Comparison of ENCODE assay signal across 23 mouse cellular contexts in the genomic region with DNA sequence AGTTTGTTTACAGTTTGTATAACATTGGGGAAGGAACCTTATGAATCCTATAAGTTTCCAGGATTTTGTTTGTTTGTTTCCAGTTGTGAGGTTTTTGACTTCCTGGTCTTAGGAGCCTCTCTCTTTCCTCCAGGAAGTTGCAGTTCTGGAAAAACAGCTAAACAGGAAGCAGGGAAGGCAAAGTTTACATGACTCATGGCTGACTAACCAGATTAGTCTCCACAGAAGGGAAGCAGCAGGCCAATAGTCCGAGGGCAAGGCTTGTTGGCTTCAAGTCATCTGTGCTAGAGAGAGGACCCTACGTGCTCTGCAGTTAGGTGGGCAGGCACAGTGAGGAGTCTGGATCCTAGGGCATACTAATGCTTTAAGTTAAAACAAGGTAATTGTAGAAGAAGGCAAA. TPM values are rescaled to one million over a fixed set of nuclear protein-coding genes. Genes with fewer than 3 reads are reported as not detected.
DNase-seq lines count a peak whose midpoint lies in the region; ATAC-seq lines count a peak whose summit lies in the region.
"Had no signal": no experiment of that assay in that cellular context is flagged by ENCODE, and none has a peak within 500 bp of the region (broad histone marks: within the 10 kb centered on the region; RNA-seq: fewer than 3 reads in every experiment).

No protein-coding gene starts in this region.

- no peaks in the 10 kb centered on the region for H3K9me3 ChIP-seq in liver, embryonic 16.5 days (replicated peaks; ENCODE audit: control insufficient read depth, low read length)
- no peaks in the 10 kb centered on the region for H3K9me3 ChIP-seq in liver, embryonic 11.5 days (ENCODE audit: control insufficient read depth, low read length)
- H3K9me3 ChIP-seq: embryonic facial prominence, embryonic 12.5 days; forebrain, embryonic 15.5 days had no signal

- H3K79me2 ChIP-seq in macrophage (ENCODE audit: inconsistent target), result no peaks in the 10 kb centered on the region

- WGBS in liver, embryonic 16.5 days (ENCODE audit: insufficient replicate concordance), result 18% methylated on average over 2 of the region's 2 CpGs
- WGBS in liver, embryonic 11.5 days, result 46% methylated on average over 2 of the region's 2 CpGs
- WGBS in macrophage (ENCODE audit: missing documents), result 13% methylated on average over 2 of the region's 2 CpGs

- H3K4me1 ChIP-seq in liver, embryonic 16.5 days (ENCODE audit: control insufficient read depth, low read depth, low read length), result no peaks in the 10 kb centered on the region
- no peaks in the 10 kb centered on the region for H3K4me1 ChIP-seq in liver, embryonic 11.5 days (replicated peaks; ENCODE audit: control insufficient read depth, insufficient read depth, low read length)
- H3K4me1 ChIP-seq: embryonic facial prominence, embryonic 12.5 days; forebrain, embryonic 15.5 days had no signal

- DNase-seq in liver, embryonic 11.5 days (ENCODE audit: low spot score), result no peak
- peak; percentile 84 for DNase-seq in 3T3-L1 (ENCODE audit: low read depth, low spot score)
- DNase-seq in NIH3T3 (ENCODE audit: low read depth), result peak; percentile 70
- DNase-seq in urinary bladder, postnatal 14 days (ENCODE audit: low spot score), result no peak
- DNase-seq in T-cell, adult 2 months (ENCODE audit: low spot score), result no peak
- DNase-seq: adrenal gland, postnatal 36 days; cerebellum, adult 2 months; gastrocnemius, postnatal 36 days; heart, postnatal 10 days; kidney, adult 8-10 months; kidney, postnatal 25 days; left cerebral cortex, postnatal 4 days; midbrain, embryonic 14.5 days; right cerebral cortex, postnatal 14 days; spleen, adult 18-20 months; thymus, adult 18-20 months had no signal

- no peak overlapping the region for H3K9ac ChIP-seq in liver, embryonic 16.5 days (ENCODE audit: low read depth, low read length)
- no peak overlapping the region for H3K9ac ChIP-seq in liver, embryonic 11.5 days (ENCODE audit: low read depth, low read length)
- H3K9ac ChIP-seq: embryonic facial prominence, embryonic 12.5 days; forebrain, embryonic 15.5 days had no signal

- ATAC-seq in liver, embryonic 16.5 days (ENCODE audit: low read depth), result no peak
- ATAC-seq in liver, embryonic 11.5 days (replicated peaks; ENCODE audit: low FRiP score), result no peak
- no peak for ATAC-seq in inflammation-experienced regulatory T-cells, adult 6 months
- ATAC-seq: forebrain, embryonic 15.5 days had no signal

- peak overlapping the region; percentile 19; the same call in 1 of the 2 replicates for H3K27ac ChIP-seq in liver, embryonic 16.5 days (ENCODE audit: low read length)
- no peak overlapping the region for H3K27ac ChIP-seq in liver, embryonic 11.5 days (ENCODE audit: low read depth, low read length)
- peak overlapping the region; percentile 39 for H3K27ac ChIP-seq in macrophage
- H3K27ac ChIP-seq: embryonic facial prominence, embryonic 12.5 days; forebrain, embryonic 15.5 days had no signal

- no peaks in the 10 kb centered on the region for H3K27me3 ChIP-seq in liver, embryonic 16.5 days (ENCODE audit: control insufficient read depth, insufficient read depth, low read depth, low read length)
- no peaks in the 10 kb centered on the region for H3K27me3 ChIP-seq in liver, embryonic 11.5 days (replicated peaks; ENCODE audit: control insufficient read depth, insufficient read depth, low read length)
- H3K27me3 ChIP-seq: embryonic facial prominence, embryonic 12.5 days; forebrain, embryonic 15.5 days had no signal

- no peak overlapping the region for H3K4me2 ChIP-seq in liver, embryonic 16.5 days (ENCODE audit: low read depth, low read length)
- no peak overlapping the region for H3K4me2 ChIP-seq in liver, embryonic 11.5 days
- H3K4me2 ChIP-seq: embryonic facial prominence, embryonic 12.5 days; forebrain, embryonic 15.5 days; heart, embryonic 11.5 days had no signal

- H3K36me3 ChIP-seq in liver, embryonic 16.5 days (ENCODE audit: control insufficient read depth, insufficient read depth), result no peaks in the 10 kb centered on the region
- no peaks in the 10 kb centered on the region for H3K36me3 ChIP-seq in liver, embryonic 11.5 days (ENCODE audit: control insufficient read depth, insufficient read depth, low read length)
- H3K36me3 ChIP-seq in macrophage (ENCODE audit: inconsistent target), result no peaks in the 10 kb centered on the region
- H3K36me3 ChIP-seq: embryonic facial prominence, embryonic 12.5 days; forebrain, embryonic 15.5 days had no signal

- H3K4me3 ChIP-seq in liver, embryonic 16.5 days (ENCODE audit: low read depth, low read length), result no peak overlapping the region
- no peak overlapping the region for H3K4me3 ChIP-seq in liver, embryonic 11.5 days (ENCODE audit: low read depth, low read length)
- no peak overlapping the region for H3K4me3 ChIP-seq in macrophage (ENCODE audit: inconsistent target)
- H3K4me3 ChIP-seq: embryonic facial prominence, embryonic 12.5 days; erythroblast, embryonic 14.5 days; forebrain, embryonic 15.5 days had no signal

RNA-seq across cellular contexts. Expression of a gene that starts 36.4 kb away (rescaled TPM):
- polyA plus RNA-seq in liver, embryonic 16.5 days (2015; fragmentation: Nextera tagmentation; extraction: Ambion mirVana), result 0.04 and 0.05 TPM in 2 replicates
- polyA plus RNA-seq in liver, embryonic 11.5 days (2014; fragmentation: Nextera tagmentation; extraction: Ambion mirVana), result 2.7 TPM in 2 replicates
- total RNA-seq in macrophage (2018; cell fraction: chromatin; rRNA removed), result 1 to 10 TPM in 1 of 26 experiments, not detected in 25; 1.1 TPM
- under 1 TPM in 2 of 26 experiments, not detected in 24; under 0.01 to 0.05 TPM for total RNA-seq in macrophage (2018; cell fraction: cytosol; rRNA removed)
- under 1 TPM in 1 of 26 experiments, not detected in 25; 0.31 TPM for total RNA-seq in macrophage (2018; cell fraction: nucleus; rRNA removed)
- not detected in 3 replicates for polyA plus RNA-seq in macrophage (2018)
- polyA plus RNA-seq in inflammation-experienced regulatory T-cells, adult 6 months (2017; shearing (Covaris generic)), result not detected
- polyA plus RNA-seq: erythroblast, embryonic 14.5 days had no signal

Comparison
In these comparisons a context has a peak if more than half of its experiments do, and no peak if none do; other contexts are left out.
1. DNase-seq: peak in 3T3-L1 (single experiment) and NIH3T3 (single experiment); none in liver, embryonic 11.5 days (single experiment), urinary bladder, postnatal 14 days (single experiment) and T-cell, adult 2 months (single experiment).